Mouse (Mus musculus): ENCODE measurements around the gene Mfap3l. TPM values are rescaled to one million over a fixed set of nuclear protein-coding genes. Genes with fewer than 3 reads are reported as not detected.
"Not testable (repeated sequence)": the region's sequence is repeated elsewhere in the genome, so short reads cannot be mapped to it uniquely, and the experiment has no call there.

The Mfap3l gene
- polyA plus RNA-seq, 1 experiment from 2014 or later = 3.0 TPM

- Histone ChIP-seq H3K27me3 (ENCODE audit: control insufficient read depth, insufficient read depth, low read length) (no peaks in the 10 kb centered on the region), H3K4me3 (replicated peaks; ENCODE audit: low read depth, low read length) (no peak overlapping the region), H3K36me3 (ENCODE audit: control insufficient read depth, insufficient read depth, low read length) (no peaks in the 10 kb centered on the region), H3K9ac (replicated peaks; ENCODE audit: low read length) (no peak overlapping the region), H3K27ac (replicated peaks; ENCODE audit: low read depth, low read length) (no peak overlapping the region), H3K9me3 (ENCODE audit: control insufficient read depth, low read length) (no peaks in the 10 kb centered on the region), H3K4me2 (ENCODE audit: low read length) (no peak overlapping the region), H3K4me1 (ENCODE audit: control insufficient read depth, insufficient read depth, low read length) (no peaks in the 10 kb centered on the region)
- no peak for ATAC-seq (ENCODE audit: low FRiP score, low TSS enrichment)
- 80% methylated on average over 6 of the region's 6 CpGs for WGBS
- no peak for DNase-seq
These were observed 10.9 kb downstream of the Mfap3l start for GRCm38 (mm10) chr8:60643416-60644020.

GRCm38 (mm10) chr8:60645164-60645563 is 12.5 kb downstream of the Mfap3l start:
- H3K27me3 ChIP-seq (ENCODE audit: control insufficient read depth, insufficient read depth, low read length) = no peaks in the 10 kb centered on the region
- DNase-seq (no peak), ATAC-seq (ENCODE audit: low FRiP score, low TSS enrichment) (no peak)
- 86% methylated on average over 4 of the region's 4 CpGs for WGBS
- no peaks in the 10 kb centered on the region for H3K9me3 ChIP-seq (ENCODE audit: control insufficient read depth, low read length)
- H3K4me1 ChIP-seq (ENCODE audit: control insufficient read depth, insufficient read depth, low read length) = no peaks in the 10 kb centered on the region
- no peak overlapping the region for H3K4me3 ChIP-seq (replicated peaks; ENCODE audit: low read depth, low read length)
- H3K36me3 ChIP-seq (ENCODE audit: control insufficient read depth, insufficient read depth, low read length) = no peaks in the 10 kb centered on the region
- no peak overlapping the region for H3K27ac ChIP-seq (replicated peaks; ENCODE audit: low read depth, low read length)
- no peak overlapping the region for H3K4me2 ChIP-seq (ENCODE audit: low read length)
- no peak overlapping the region for H3K9ac ChIP-seq (replicated peaks; ENCODE audit: low read length)

DNA sequence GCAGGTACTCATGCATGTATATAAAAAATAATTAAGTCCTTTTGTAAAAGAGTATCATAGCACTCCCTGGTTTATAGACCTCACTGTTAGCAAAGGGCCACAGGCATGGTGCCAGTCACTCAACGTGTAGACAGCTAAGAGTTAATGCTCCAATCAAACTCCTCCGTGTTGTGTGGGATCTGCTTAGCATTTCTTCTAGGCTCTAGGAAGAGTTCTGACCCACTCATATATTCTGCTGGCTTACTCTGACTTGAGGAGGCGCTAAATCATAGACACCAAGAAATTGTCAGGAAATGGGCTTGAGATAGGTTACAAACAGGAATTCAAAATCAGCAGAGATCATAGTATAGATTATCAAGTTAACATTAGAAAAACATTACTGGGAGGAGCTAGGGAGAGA is 13.3 kb downstream of the Mfap3l start:
- Histone ChIP-seq H3K4me3 (replicated peaks; ENCODE audit: low read depth, low read length) (no peak overlapping the region), H3K9me3 (ENCODE audit: control insufficient read depth, low read length) (no peaks in the 10 kb centered on the region), H3K27me3 (ENCODE audit: control insufficient read depth, insufficient read depth, low read length) (no peaks in the 10 kb centered on the region), H3K4me2 (ENCODE audit: low read length) (no peak overlapping the region), H3K36me3 (ENCODE audit: control insufficient read depth, insufficient read depth, low read length) (no peaks in the 10 kb centered on the region), H3K4me1 (ENCODE audit: control insufficient read depth, insufficient read depth, low read length) (no peaks in the 10 kb centered on the region), H3K9ac (replicated peaks; ENCODE audit: low read length) (no peak overlapping the region), H3K27ac (replicated peaks; ENCODE audit: low read depth, low read length) (no peak overlapping the region)
- WGBS = 90% methylated on average over 3 of the region's 3 CpGs
- DNase-seq = no peak
- no peak for ATAC-seq (ENCODE audit: low FRiP score, low TSS enrichment)

DNA sequence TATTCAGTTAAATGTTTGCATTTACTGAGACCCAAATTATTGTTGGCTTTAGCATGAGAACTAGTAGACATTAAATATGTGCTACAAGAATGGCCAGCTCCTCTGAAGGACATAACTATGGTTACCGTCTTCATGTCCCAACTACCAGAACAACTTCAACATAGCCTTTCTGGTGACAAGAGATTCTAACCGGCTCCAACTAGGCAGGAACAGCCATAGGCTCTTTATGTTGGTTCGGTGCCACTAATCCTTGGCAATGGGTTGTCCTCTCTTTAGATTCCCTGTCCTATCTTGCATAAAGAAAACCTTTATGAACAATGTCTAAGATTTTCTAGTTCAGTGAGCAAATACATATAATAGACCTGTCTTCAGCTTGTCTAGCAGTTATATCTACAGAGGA is 14.7 kb downstream of the Mfap3l start:
- Histone ChIP-seq H3K4me2 (ENCODE audit: low read length) (no peak overlapping the region), H3K36me3 (ENCODE audit: control insufficient read depth, insufficient read depth, low read length) (no peaks in the 10 kb centered on the region), H3K4me3 (replicated peaks; ENCODE audit: low read depth, low read length) (no peak overlapping the region), H3K27ac (replicated peaks; ENCODE audit: low read depth, low read length) (no peak overlapping the region), H3K9me3 (ENCODE audit: control insufficient read depth, low read length) (no peaks in the 10 kb centered on the region), H3K27me3 (ENCODE audit: control insufficient read depth, insufficient read depth, low read length) (no peaks in the 10 kb centered on the region), H3K4me1 (ENCODE audit: control insufficient read depth, insufficient read depth, low read length) (no peaks in the 10 kb centered on the region), H3K9ac (replicated peaks; ENCODE audit: low read length) (no peak overlapping the region)
- 93% methylated on average over 3 of the region's 3 CpGs for WGBS
- no peak for ATAC-seq (ENCODE audit: low FRiP score, low TSS enrichment)
- DNase-seq = no peak

- 76% methylated on average over 1 of the region's 1 CpGs for WGBS
- Histone ChIP-seq H3K9ac (replicated peaks; ENCODE audit: low read length) (no peak overlapping the region), H3K36me3 (ENCODE audit: control insufficient read depth, insufficient read depth, low read length) (no peaks in the 10 kb centered on the region), H3K27ac (replicated peaks; ENCODE audit: low read depth, low read length) (no peak overlapping the region), H3K4me1 (ENCODE audit: control insufficient read depth, insufficient read depth, low read length) (no peaks in the 10 kb centered on the region), H3K4me2 (ENCODE audit: low read length) (no peak overlapping the region), H3K27me3 (ENCODE audit: control insufficient read depth, insufficient read depth, low read length) (no peaks in the 10 kb centered on the region), H3K4me3 (replicated peaks; ENCODE audit: low read depth, low read length) (no peak overlapping the region), H3K9me3 (ENCODE audit: control insufficient read depth, low read length) (no peaks in the 10 kb centered on the region)
- no peak for DNase-seq
- no peak for ATAC-seq (ENCODE audit: low FRiP score, low TSS enrichment)
These were observed 16.5 kb downstream of the Mfap3l start for GRCm38 (mm10) chr8:60649081-60649480.

DNA sequence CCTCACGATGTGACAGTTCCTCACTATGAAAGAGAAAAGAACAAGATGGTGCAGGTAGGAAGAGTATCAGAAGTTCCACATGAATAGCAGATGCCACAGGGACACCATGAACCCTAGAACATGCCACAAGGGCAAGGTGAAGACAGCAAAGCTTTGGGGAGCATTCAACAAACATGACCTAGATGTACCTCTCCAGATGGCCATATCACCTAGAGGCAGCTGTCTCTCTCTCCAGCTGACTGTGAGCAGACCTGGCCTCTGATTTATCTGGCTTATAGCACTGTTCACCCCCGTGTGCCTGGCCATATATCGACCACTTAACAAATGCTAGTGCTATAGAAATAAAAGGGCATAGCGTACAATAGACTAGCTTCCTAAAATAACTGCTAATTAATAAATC is 17.5 kb downstream of the Mfap3l start:
- no peak for ATAC-seq (ENCODE audit: low FRiP score, low TSS enrichment)
- no peak for DNase-seq
- Histone ChIP-seq H3K27ac (replicated peaks; ENCODE audit: low read depth, low read length) (no peak overlapping the region), H3K27me3 (ENCODE audit: control insufficient read depth, insufficient read depth, low read length) (no peaks in the 10 kb centered on the region), H3K4me2 (ENCODE audit: low read length) (no peak overlapping the region), H3K4me1 (ENCODE audit: control insufficient read depth, insufficient read depth, low read length) (no peaks in the 10 kb centered on the region), H3K4me3 (replicated peaks; ENCODE audit: low read depth, low read length) (no peak overlapping the region), H3K36me3 (ENCODE audit: control insufficient read depth, insufficient read depth, low read length) (no peaks in the 10 kb centered on the region), H3K9me3 (ENCODE audit: control insufficient read depth, low read length) (no peaks in the 10 kb centered on the region), H3K9ac (replicated peaks; ENCODE audit: low read length) (no peak overlapping the region)
- WGBS = 87% methylated on average over 4 of the region's 4 CpGs

DNA sequence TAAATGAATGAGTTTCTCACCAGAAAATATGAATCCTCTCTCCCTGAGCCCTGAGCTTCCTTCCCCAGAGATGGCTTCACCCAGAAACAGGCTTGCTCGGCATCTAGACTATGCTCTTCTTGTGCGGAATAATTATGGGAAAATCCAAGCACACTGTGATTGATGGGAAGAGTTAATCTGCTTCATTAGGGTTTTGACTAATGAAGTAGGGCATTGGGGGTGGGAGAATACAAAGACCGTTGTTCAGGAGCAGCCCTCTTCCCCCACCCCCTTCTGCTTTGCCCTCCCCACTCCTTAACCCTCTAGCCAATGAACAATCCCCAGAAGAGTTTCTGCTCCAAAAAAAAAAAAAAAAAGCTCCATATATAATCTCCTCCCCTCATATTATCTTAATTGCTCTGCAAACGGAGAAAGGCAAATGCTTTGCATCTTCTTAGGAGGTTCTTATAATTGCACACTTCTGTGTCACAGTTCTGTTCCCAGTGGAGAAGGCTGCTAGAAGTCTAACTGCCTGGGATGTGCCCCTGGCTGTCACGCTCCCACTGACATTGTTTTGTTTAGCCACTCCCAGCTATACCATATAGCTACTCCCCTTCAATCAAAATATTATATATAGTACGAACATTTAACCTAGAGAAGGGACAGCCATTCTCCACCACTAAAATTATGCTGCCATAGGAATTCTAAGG is 24.9 kb downstream of the Mfap3l start:
- 45% methylated on average over 6 of the region's 6 CpGs for WGBS
- no peak overlapping the region for H3K4me2 ChIP-seq (ENCODE audit: low read length)
- H3K4me1 ChIP-seq (ENCODE audit: control insufficient read depth, insufficient read depth, low read length) = no peaks in the 10 kb centered on the region
- no peaks in the 10 kb centered on the region for H3K27me3 ChIP-seq (ENCODE audit: control insufficient read depth, insufficient read depth, low read length)
- H3K36me3 ChIP-seq (ENCODE audit: control insufficient read depth, insufficient read depth, low read length) = no peaks in the 10 kb centered on the region
- DNase-seq = peak; percentile 38
- no peak overlapping the region for H3K9ac ChIP-seq (replicated peaks; ENCODE audit: low read length)
- ATAC-seq (ENCODE audit: low FRiP score, low TSS enrichment) = peak; percentile 62; the same call in 1 of the 2 replicates
- H3K27ac ChIP-seq (replicated peaks; ENCODE audit: low read depth, low read length) = no peak overlapping the region
- no peaks in the 10 kb centered on the region for H3K9me3 ChIP-seq (ENCODE audit: control insufficient read depth, low read length)
- H3K4me3 ChIP-seq (replicated peaks; ENCODE audit: low read depth, low read length) = no peak overlapping the region

DNA sequence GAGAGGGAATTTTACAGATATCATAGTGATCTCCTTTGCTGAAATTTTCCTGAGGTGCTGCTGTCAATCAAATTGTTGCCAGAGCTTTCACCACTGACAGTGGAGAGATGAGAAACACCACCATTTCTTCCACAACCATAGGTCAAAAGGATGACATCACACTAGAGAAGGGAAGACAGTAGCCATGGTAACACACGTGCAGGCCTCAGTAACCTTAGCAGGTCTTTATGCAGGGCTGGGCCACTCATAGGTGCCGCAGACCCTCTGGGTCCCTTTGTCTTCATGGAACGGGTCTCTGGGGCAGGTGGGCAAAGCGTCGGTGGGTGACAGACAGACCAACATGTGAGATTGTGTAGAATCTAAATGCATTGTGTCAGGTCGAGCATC is 25.5 kb downstream of the Mfap3l start:
- Histone ChIP-seq H3K9ac (replicated peaks; ENCODE audit: low read length) (no peak overlapping the region), H3K4me1 (ENCODE audit: control insufficient read depth, insufficient read depth, low read length) (no peaks in the 10 kb centered on the region), H3K9me3 (ENCODE audit: control insufficient read depth, low read length) (no peaks in the 10 kb centered on the region), H3K27me3 (ENCODE audit: control insufficient read depth, insufficient read depth, low read length) (no peaks in the 10 kb centered on the region), H3K4me3 (replicated peaks; ENCODE audit: low read depth, low read length) (no peak overlapping the region), H3K27ac (replicated peaks; ENCODE audit: low read depth, low read length) (no peak overlapping the region), H3K36me3 (ENCODE audit: control insufficient read depth, insufficient read depth, low read length) (no peaks in the 10 kb centered on the region), H3K4me2 (ENCODE audit: low read length) (no peak overlapping the region)
- DNase-seq = no peak
- no peak for ATAC-seq (ENCODE audit: low FRiP score, low TSS enrichment)
- 65% methylated on average over 6 of the region's 6 CpGs for WGBS

DNA sequence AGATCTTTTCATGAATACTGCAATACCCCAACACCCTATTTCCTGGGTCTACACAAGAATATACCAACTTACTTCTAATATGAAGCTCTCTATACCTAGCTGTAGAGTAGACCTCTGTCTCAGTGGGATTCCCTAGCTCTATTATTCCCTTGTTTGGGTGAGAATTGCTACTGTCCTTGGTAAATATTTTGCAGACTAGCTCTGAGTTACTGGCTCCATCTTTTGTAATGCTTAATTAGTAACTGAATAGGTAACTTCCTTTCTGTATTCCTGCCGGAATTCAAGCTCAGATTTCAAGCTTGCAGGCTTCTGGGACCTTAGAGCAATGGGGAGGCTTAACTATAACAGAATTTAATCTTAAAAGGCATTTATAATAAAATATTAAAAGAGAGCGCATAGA is 26.1 kb downstream of the Mfap3l start:
- not testable (repeated sequence) for H3K4me1 ChIP-seq (ENCODE audit: control insufficient read depth, insufficient read depth, low read length); ATAC-seq (ENCODE audit: low FRiP score, low TSS enrichment); H3K36me3 ChIP-seq (ENCODE audit: control insufficient read depth, insufficient read depth, low read length); H3K27me3 ChIP-seq (ENCODE audit: control insufficient read depth, insufficient read depth, low read length); H3K9ac ChIP-seq (replicated peaks; ENCODE audit: low read length); H3K9me3 ChIP-seq (ENCODE audit: control insufficient read depth, low read length); H3K27ac ChIP-seq (replicated peaks; ENCODE audit: low read depth, low read length); H3K4me3 ChIP-seq (replicated peaks; ENCODE audit: low read depth, low read length); DNase-seq; H3K4me2 ChIP-seq (ENCODE audit: low read length)
- 65% methylated on average over 2 of the region's 2 CpGs for WGBS
